Mouse (Mus musculus) heart, embryonic 14.5 days (tissue): Measurements from ENCODE around the gene Mgarp. TPM values are rescaled to one million over a fixed set of nuclear protein-coding genes. Genes with fewer than 3 reads are reported as not detected.

Experiments
- ATAC-seq: fragments of 200-750 bp; cut with Nextera tagmentation; 2 replicates; pipeline ENCODE4 v1.8.0; 2017; ENCODE audit warnings: low read depth, moderate TSS enrichment; ENCODE audit not compliant: insufficient number of reproducible peaks, insufficient read depth, low FRiP score
- H3K27ac ChIP-seq, 2 experiments: fragments of 200-500 bp in 1 of 2; fragments of 300-500 bp in 1 of 2; sonication (generic) in 1 of 2; replicated peaks in 1 of 2; 2 replicates each; pipeline ENCODE4 v1.5.1; 2012 to 2014; ENCODE audit warnings: low read depth in 2 of 2, low read length in 2 of 2, control low read depth in 1 of 2, mild to moderate bottlenecking in 1 of 2, mixed read lengths in 1 of 2; ENCODE audit not compliant: control insufficient read depth in 1 of 2, insufficient read depth in 1 of 2
- H3K27me3 ChIP-seq: fragments of 300-500 bp; sonication (generic); 2 replicates; pipeline ENCODE4 v1.6.1; 2014; ENCODE audit warnings: mild to moderate bottlenecking, low read length, control low read depth; ENCODE audit not compliant: control insufficient read depth, insufficient read depth
- H3K36me3 ChIP-seq: fragments of 300-500 bp; sonication (generic); 2 replicates; pipeline ENCODE4 v1.6.1; 2014; ENCODE audit warnings: mild to moderate bottlenecking, control low read depth, low read length, mixed read lengths; ENCODE audit not compliant: control insufficient read depth, insufficient read depth
- H3K4me1 ChIP-seq, 2 experiments: fragments of 200-500 bp in 1 of 2; fragments of 300-500 bp in 1 of 2; sonication (generic) in 1 of 2; 2 replicates each; pipeline ENCODE4 v1.6.1; 2012 to 2014; ENCODE audit warnings: low read length in 2 of 2, control low read depth in 1 of 2, mixed read lengths in 1 of 2; ENCODE audit not compliant: control insufficient read depth in 2 of 2, insufficient read depth in 2 of 2
- H3K4me2 ChIP-seq: fragments of 300-500 bp; sonication (generic); 2 replicates; pipeline ENCODE4 v1.6.1; 2014; ENCODE audit warnings: mild to moderate bottlenecking, low read length
- H3K4me3 ChIP-seq, 2 experiments: fragments of 200-500 bp in 1 of 2; fragments of 300-500 bp in 1 of 2; sonication (generic) in 1 of 2; 2 replicates each; pipeline ENCODE4 v1.5.1; 2012 to 2014; ENCODE audit warnings: low read length in 2 of 2, mild to moderate bottlenecking in 2 of 2, control low read depth in 1 of 2, low read depth in 1 of 2, moderate library complexity in 1 of 2; ENCODE audit not compliant: control insufficient read depth in 1 of 2, insufficient read depth in 1 of 2
- H3K9ac ChIP-seq: fragments of 300-500 bp; sonication (generic); 2 replicates; pipeline ENCODE4 v1.6.1; 2014; ENCODE audit warnings: mild to moderate bottlenecking, low read length
- H3K9me3 ChIP-seq: fragments of 300-500 bp; sonication (generic); 2 replicates; pipeline ENCODE4 v1.6.1; 2016; ENCODE audit warnings: low read length, control low read depth; ENCODE audit not compliant: control insufficient read depth
- WGBS: fragments of 180-500 bp; shearing (Covaris S2); extraction: QIAGEN DNeasy Blood & Tissue Kit; methylation state at CpG from one replicate; pipeline ENCODE4 v1.1.7; 2014; 5-methylcytosine and 5-hydroxymethylcytosine counted together
- polyA plus RNA-seq: library from polyadenylated mRNA; unstranded; fragments of >200 nt; fragmentation: Nextera tagmentation; extraction: Ambion mirVana; gene quantifications from 2 replicates; pipeline ENCODE4 v1.2.1, GENCODE M21; 2014

The Mgarp gene
- polyA plus RNA-seq, 1 experiment from 2014 or later, result 8.6 TPM

GRCm38 (mm10) chr3:51377878-51378664, 18.5 kb downstream of the Mgarp start:
- Histone ChIP-seq H3K36me3 (no peaks in the 10 kb centered on the region), H3K4me1 (peaks cover 0 to 5% of the 10 kb centered on the region in 2 experiments; a peak in 3 of 4 replicates), H3K9me3 (no peaks in the 10 kb centered on the region), H3K4me2 (peak overlapping the region; percentile 63), H3K9ac (peak overlapping the region; percentile 63), H3K27ac (no peak overlapping the region), H3K4me3 (peak overlapping the region; percentile 32 to 47), H3K27me3 (no peaks in the 10 kb centered on the region)
- 27% methylated on average over 31 of the region's 31 CpGs for WGBS
- no peak for ATAC-seq

- H3K4me1 ChIP-seq, result peaks cover 0 to 5% of the 10 kb centered on the region in 2 experiments; a peak in 3 of 4 replicates
- no peak for ATAC-seq
- H3K27me3 ChIP-seq, result no peaks in the 10 kb centered on the region
- H3K4me3 ChIP-seq, result no peak overlapping the region
- H3K9me3 ChIP-seq, result no peaks in the 10 kb centered on the region
- no peak overlapping the region for H3K27ac ChIP-seq
- no peak overlapping the region for H3K4me2 ChIP-seq
- no peaks in the 10 kb centered on the region for H3K36me3 ChIP-seq
- H3K9ac ChIP-seq, result no peak overlapping the region
- 76% methylated on average over 19 of the region's 19 CpGs for WGBS
Measured at GRCm38 (mm10) chr3:51375307-51376265, 21.0 kb downstream of the Mgarp start.

- ATAC-seq, result no peak
- H3K36me3 ChIP-seq, result no peaks in the 10 kb centered on the region
- H3K4me1 ChIP-seq, result peaks cover 0 to 3% of the 10 kb centered on the region in 2 experiments; a peak in 3 of 4 replicates
- 71% methylated on average over 5 of the region's 5 CpGs for WGBS
- no peak overlapping the region for H3K4me2 ChIP-seq
- H3K27me3 ChIP-seq, result no peaks in the 10 kb centered on the region
- no peaks in the 10 kb centered on the region for H3K9me3 ChIP-seq
- H3K4me3 ChIP-seq, result no peak overlapping the region
- no peak overlapping the region for H3K9ac ChIP-seq
- H3K27ac ChIP-seq, result no peak overlapping the region
Measured at GRCm38 (mm10) chr3:51373544-51373943, 23.0 kb downstream of the Mgarp start.

- no peak for ATAC-seq
- WGBS, result 61% methylated on average over 5 of the region's 5 CpGs
- Histone ChIP-seq H3K4me3 (no peak overlapping the region), H3K36me3 (no peaks in the 10 kb centered on the region), H3K4me1 (no peaks in the 10 kb centered on the region), H3K27ac (no peak overlapping the region), H3K9me3 (no peaks in the 10 kb centered on the region), H3K9ac (no peak overlapping the region), H3K27me3 (no peaks in the 10 kb centered on the region), H3K4me2 (no peak overlapping the region)
Measured at GRCm38 (mm10) chr3:51372883-51373282, 23.7 kb downstream of the Mgarp start.

- Histone ChIP-seq H3K4me1 (no peaks in the 10 kb centered on the region), H3K27me3 (no peaks in the 10 kb centered on the region), H3K9ac (no peak overlapping the region), H3K4me2 (no peak overlapping the region), H3K36me3 (no peaks in the 10 kb centered on the region), H3K4me3 (no peak overlapping the region), H3K27ac (no peak overlapping the region), H3K9me3 (no peaks in the 10 kb centered on the region)
- ATAC-seq, result no peak
- 77% methylated on average over 2 of the region's 2 CpGs for WGBS
Measured at GRCm38 (mm10) chr3:51371826-51372225, 24.7 kb downstream of the Mgarp start.

GRCm38 (mm10) chr3:51368011-51368410, 28.5 kb downstream of the Mgarp start:
- no peak for ATAC-seq
- H3K4me1 ChIP-seq, result peaks cover 6 to 9% of the 10 kb centered on the region in 2 experiments; a peak in 3 of 4 replicates
- no peaks in the 10 kb centered on the region for H3K9me3 ChIP-seq
- no peak overlapping the region for H3K9ac ChIP-seq
- no peaks in the 10 kb centered on the region for H3K36me3 ChIP-seq
- H3K27me3 ChIP-seq, result no peaks in the 10 kb centered on the region
- H3K27ac ChIP-seq, result no peak overlapping the region
- H3K4me3 ChIP-seq, result no peak overlapping the region
- WGBS, result 61% methylated on average over 4 of the region's 4 CpGs
- H3K4me2 ChIP-seq, result no peak overlapping the region

- 54% methylated on average over 4 of the region's 4 CpGs for WGBS
Measured at GRCm38 (mm10) chr3:51366926-51367325, 29.6 kb downstream of the Mgarp start.

More at GRCm38 (mm10) chr3:51366926-51367325, 29.6 kb downstream of the Mgarp start:
- no peaks in the 10 kb centered on the region for H3K27me3 ChIP-seq
- no peak overlapping the region for H3K27ac ChIP-seq
- no peak for ATAC-seq
- no peaks in the 10 kb centered on the region for H3K36me3 ChIP-seq
- H3K9me3 ChIP-seq, result no peaks in the 10 kb centered on the region
- no peak overlapping the region for H3K4me2 ChIP-seq
- H3K4me1 ChIP-seq, result peaks cover 6 to 9% of the 10 kb centered on the region in 2 experiments; a peak in 3 of 4 replicates
- no peak overlapping the region for H3K9ac ChIP-seq
- H3K4me3 ChIP-seq, result no peak overlapping the region
